Mouse (Mus musculus): ENCODE data around the gene Arl5c. TPM values are rescaled to one million over a fixed set of nuclear protein-coding genes. Genes with fewer than 3 reads are reported as not detected.

The Arl5c gene
- total and polyA plus RNA-seq, 3 experiments, result 1.2 to 10.4 TPM; not detected in 1

DNA sequence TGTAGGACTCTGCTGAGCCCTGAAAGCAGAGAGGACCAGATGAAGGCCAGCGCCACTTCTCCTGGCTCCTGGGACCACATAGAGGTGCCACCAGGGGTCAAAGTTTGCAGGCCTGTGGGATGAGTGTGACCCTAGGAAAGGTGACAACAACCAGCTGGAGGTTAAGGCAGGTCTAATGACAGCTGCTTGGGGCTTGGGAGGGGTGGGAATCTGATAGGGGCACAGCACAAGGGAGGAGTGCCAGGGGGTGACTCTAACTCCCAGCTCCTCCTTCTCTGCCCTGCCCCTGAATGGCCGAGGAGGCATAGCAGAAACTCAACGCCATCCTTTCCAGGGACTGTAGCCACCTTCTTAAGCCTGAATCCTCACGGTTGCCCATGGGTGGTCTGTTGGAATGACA, 20.8 kb upstream of the Arl5c start:
- peaks cover 0 to 6% of the 10 kb centered on the region in 2 experiments; a peak in 2 of 4 replicates for H3K4me1 ChIP-seq (ENCODE audit: control insufficient read depth in 1 of 2, insufficient read depth in 2 of 2, low read length in 2 of 2)
- no peaks in the 10 kb centered on the region for H3K79me2 ChIP-seq (ENCODE audit: control insufficient read depth, insufficient read depth, low read length, poor library complexity)
- no peak overlapping the region for H3K27ac ChIP-seq (ENCODE audit: control insufficient read depth, low read depth, low read length)
- no peak overlapping the region for H3K4me3 ChIP-seq (ENCODE audit: control insufficient read depth in 1 of 2, insufficient read depth in 1 of 2, low read depth in 2 of 2, low read length in 2 of 2)
- H3K9ac ChIP-seq (ENCODE audit: control insufficient read depth, low read depth, low read length, poor library complexity, severe bottlenecking), result no peak overlapping the region
- H3K9me3 ChIP-seq (replicated peaks; ENCODE audit: insufficient read depth, low read length), result no peaks in the 10 kb centered on the region
- DNase-seq (ENCODE audit: low read depth, low spot score), result no peak
- no peaks in the 10 kb centered on the region for H3K27me3 ChIP-seq (ENCODE audit: control insufficient read depth in 1 of 2, insufficient read depth in 2 of 2, low read length in 2 of 2)
- H3K36me3 ChIP-seq (ENCODE audit: control insufficient read depth in 1 of 2, insufficient read depth in 2 of 2, low read length in 2 of 2), result no peaks in the 10 kb centered on the region
- TF ChIP-seq EP300 (IDR thresholded peaks at IDR 0.05; ENCODE audit: low read depth in 1 of 2, low read length in 2 of 2) (no peak), ZC3H11A (IDR thresholded peaks at IDR 0.05; ENCODE audit: low read depth, low read length) (no peak), MXI1 (IDR thresholded peaks at IDR 0.05; ENCODE audit: low read depth, low read length) (no peak), ZMIZ1 (IDR thresholded peaks at IDR 0.05; ENCODE audit: low read depth, low read length) (no peak), BHLHE40 (IDR thresholded peaks at IDR 0.05; ENCODE audit: borderline replicate concordance, low read depth, low read length) (no peak), NELFE (IDR thresholded peaks at IDR 0.05; ENCODE audit: low read depth, low read length) (no peak), POLR2AphosphoS2 (IDR thresholded peaks at IDR 0.05; ENCODE audit: low read length) (no peak), E2F4 (IDR thresholded peaks at IDR 0.05; ENCODE audit: borderline replicate concordance, low read depth, low read length) (no peak), ZNF384 (IDR thresholded peaks at IDR 0.05; ENCODE audit: low read depth, low read length) (no peak), USF1 (IDR thresholded peaks at IDR 0.05; ENCODE audit: low read depth, low read length) (no peak), ETS1 (IDR thresholded peaks at IDR 0.05; ENCODE audit: low read depth, low read length) (no peak), NRF1 (IDR thresholded peaks at IDR 0.05; ENCODE audit: insufficient read depth, low read depth, low read length, poor library complexity, severe bottlenecking) (no peak), SIN3A (IDR thresholded peaks at IDR 0.05; ENCODE audit: low read length) (no peak), POLR2AphosphoS5 (IDR thresholded peaks at IDR 0.05; ENCODE audit: borderline replicate concordance, low read depth, low read length) (no peak), MAX (IDR thresholded peaks at IDR 0.05; ENCODE audit: low read length) (no peak), MYB (IDR thresholded peaks at IDR 0.05; ENCODE audit: low read depth, low read length) (no peak)

DNA sequence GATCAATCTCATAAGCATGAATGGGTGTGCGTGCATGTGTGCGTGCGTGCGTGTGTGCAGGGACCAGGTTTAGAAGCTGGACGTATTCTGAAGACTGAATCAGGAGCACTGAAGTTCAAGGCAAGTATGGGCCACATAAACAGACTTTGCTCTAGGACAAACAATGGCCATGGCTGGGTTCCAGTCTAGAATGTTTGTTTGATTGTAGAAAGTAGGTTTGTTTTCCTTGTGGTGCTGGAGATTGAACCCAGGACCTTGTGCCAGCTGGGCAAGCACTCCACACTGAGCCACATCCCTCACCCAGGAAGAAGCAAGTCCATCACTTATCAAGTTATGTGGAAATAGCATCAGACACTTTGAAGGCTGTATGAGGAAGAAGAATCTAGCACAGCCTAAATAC, 20.2 kb upstream of the Arl5c start:
- H3K4me1 ChIP-seq (ENCODE audit: control insufficient read depth in 1 of 2, insufficient read depth in 2 of 2, low read length in 2 of 2), result peaks cover 0 to 1% of the 10 kb centered on the region in 2 experiments; a peak in 2 of 4 replicates
- H3K4me3 ChIP-seq (ENCODE audit: control insufficient read depth in 1 of 2, insufficient read depth in 1 of 2, low read depth in 2 of 2, low read length in 2 of 2), result no peak overlapping the region
- H3K36me3 ChIP-seq (ENCODE audit: control insufficient read depth in 1 of 2, insufficient read depth in 2 of 2, low read length in 2 of 2), result no peaks in the 10 kb centered on the region
- H3K27ac ChIP-seq (ENCODE audit: control insufficient read depth, low read depth, low read length), result no peak overlapping the region
- no peak for DNase-seq (ENCODE audit: low read depth, low spot score)
- no peaks in the 10 kb centered on the region for H3K9me3 ChIP-seq (replicated peaks; ENCODE audit: insufficient read depth, low read length)
- no peak overlapping the region for H3K9ac ChIP-seq (ENCODE audit: control insufficient read depth, low read depth, low read length, poor library complexity, severe bottlenecking)
- H3K79me2 ChIP-seq (ENCODE audit: control insufficient read depth, insufficient read depth, low read length, poor library complexity), result no peaks in the 10 kb centered on the region
- TF ChIP-seq CTCF (IDR thresholded peaks at IDR 0.05 in 2 of 3, conservative IDR thresholded peaks at IDR 0.05 in 1 of 3; ENCODE audit: control insufficient read depth in 1 of 3, insufficient read depth in 1 of 3, low read depth in 2 of 3, low read length in 3 of 3, poor library complexity in 1 of 3, severe bottlenecking in 1 of 3) (no peak), BHLHE40 (IDR thresholded peaks at IDR 0.05; ENCODE audit: borderline replicate concordance, low read depth, low read length) (no peak), GATA1 (IDR thresholded peaks at IDR 0.05; ENCODE audit: low read depth, low read length) (no peak), ELF1 (IDR thresholded peaks at IDR 0.05; ENCODE audit: low read depth, low read length) (no peak), USF2 (IDR thresholded peaks at IDR 0.05; ENCODE audit: borderline replicate concordance in 1 of 2, insufficient read depth in 1 of 2, low read depth in 1 of 2, low read length in 2 of 2) (no peak), GABPA (IDR thresholded peaks at IDR 0.05; ENCODE audit: low read depth, low read length) (no peak), TCF12 (IDR thresholded peaks at IDR 0.05; ENCODE audit: low read depth, low read length) (no peak), NRF1 (IDR thresholded peaks at IDR 0.05; ENCODE audit: insufficient read depth, low read depth, low read length, poor library complexity, severe bottlenecking) (no peak), SMC3 (IDR thresholded peaks at IDR 0.05; ENCODE audit: low read depth, low read length) (no peak), TAL1 (IDR thresholded peaks at IDR 0.05; ENCODE audit: low read length) (no peak), MYB (IDR thresholded peaks at IDR 0.05; ENCODE audit: low read depth, low read length) (no peak), JUND (IDR thresholded peaks at IDR 0.05; ENCODE audit: low read depth, low read length) (no peak), CHD2 (IDR thresholded peaks at IDR 0.05; ENCODE audit: low read length) (no peak), MAZ (IDR thresholded peaks at IDR 0.05; ENCODE audit: low read depth, low read length) (no peak), HCFC1 (IDR thresholded peaks at IDR 0.05; ENCODE audit: low read depth, low read length) (no peak), MEF2A (IDR thresholded peaks at IDR 0.05; ENCODE audit: extremely low read depth, insufficient replicate concordance, low read depth, low read length, poor library complexity, severe bottlenecking) (no peak), KAT2A (conservative IDR thresholded peaks at IDR 0.05; ENCODE audit: low read depth, low read length) (no peak)
- no peaks in the 10 kb centered on the region for H3K27me3 ChIP-seq (ENCODE audit: control insufficient read depth in 1 of 2, insufficient read depth in 2 of 2, low read length in 2 of 2)

Data from MEL (cell line).